Mouse (Mus musculus) CH12.LX (cell line): Measurements from ENCODE around the gene March6. TPM values are rescaled to one million over a fixed set of nuclear protein-coding genes. Genes with fewer than 3 reads are reported as not detected.

ENCODE experiments used
- DNase-seq: peaks from one replicate; pipeline ENCODE4 v3.0.0-alpha.2; 2013; ENCODE audit errors: extremely low read depth
- H3K27ac ChIP-seq: 2 replicates; pipeline ENCODE4 v1.5.1; 2012; ENCODE audit warnings: low read depth, mild to moderate bottlenecking, control low read depth, moderate library complexity; ENCODE audit not compliant: insufficient read depth
- H3K27me3 ChIP-seq: replicated peaks from 2 replicates; pipeline ENCODE3; 2012; ENCODE audit warnings: inconsistent platforms
- H3K36me3 ChIP-seq, 2 experiments: replicated peaks in 1 of 2; 2 replicates each; pipeline versions ENCODE3 to v1.6.1; 2012; ENCODE audit warnings: inconsistent platforms in 1 of 2, low read length in 1 of 2, mild to moderate bottlenecking in 1 of 2, mixed read lengths in 1 of 2, moderate library complexity in 1 of 2; ENCODE audit not compliant: control insufficient read depth in 1 of 2, insufficient read depth in 1 of 2
- H3K4me1 ChIP-seq, 2 experiments: 2 replicates each; pipeline ENCODE4 v1.6.1; 2012; ENCODE audit warnings: inconsistent platforms in 1 of 2, moderate library complexity in 1 of 2; ENCODE audit not compliant: insufficient read depth in 2 of 2, control insufficient read depth in 1 of 2
- H3K4me2 ChIP-seq: 2 replicates; pipeline ENCODE4 v1.6.1; 2012; ENCODE audit warnings: low read depth, mild to moderate bottlenecking, control low read depth; ENCODE audit not compliant: poor library complexity, insufficient read depth, severe bottlenecking
- H3K4me3 ChIP-seq, 3 experiments: fragments of 150-350 bp in 1 of 3; sonication (generic) in 1 of 3; replicated peaks in 1 of 3; 2 replicates each; pipeline versions ENCODE3 to v1.5.1; 2011 to 2012; ENCODE audit warnings: low read depth in 2 of 3, low read length in 2 of 3, mild to moderate bottlenecking in 2 of 3, moderate library complexity in 2 of 3, control low read depth in 1 of 3, improper control_type of control experiment in 1 of 3, inconsistent platforms in 1 of 3, mixed read lengths in 1 of 3; ENCODE audit not compliant: poor library complexity in 1 of 3
- H3K79me2 ChIP-seq: replicated peaks from 2 replicates; pipeline ENCODE4 v1.6.1; 2012; ENCODE audit warnings: mild to moderate bottlenecking, moderate library complexity; ENCODE audit not compliant: control insufficient read depth, poor library complexity, insufficient read depth, severe bottlenecking; ENCODE audit errors: extremely low read depth
- H3K9ac ChIP-seq: 2 replicates; pipeline ENCODE4 v1.6.1; 2012; ENCODE audit warnings: low read depth, mild to moderate bottlenecking, control low read depth, moderate library complexity; ENCODE audit not compliant: insufficient read depth
- H3K9me3 ChIP-seq: replicated peaks from 2 replicates; pipeline ENCODE3; 2012; ENCODE audit warnings: low read length, inconsistent platforms, mixed read lengths
- BHLHE40 ChIP-seq: IDR thresholded peaks from 2 replicates; pipeline ENCODE4 v1.6.1; 2011; ENCODE audit warnings: mild to moderate bottlenecking, low read depth, low read length, improper control_type of control experiment
- EP300 ChIP-seq: IDR thresholded peaks from 2 replicates; pipeline ENCODE4 v1.6.1; 2011; ENCODE audit warnings: low read length, improper control_type of control experiment
- HCFC1 ChIP-seq: IDR thresholded peaks from 2 replicates; pipeline ENCODE4 v1.6.1; 2012; ENCODE audit warnings: low read depth, mild to moderate bottlenecking, inconsistent platforms, low read length, improper control_type of control experiment
- IRF4 ChIP-seq: IDR thresholded peaks from 2 replicates; pipeline ENCODE4 v1.6.1; 2014; ENCODE audit warnings: low read depth, mild to moderate bottlenecking, inconsistent platforms, low read length, improper control_type of control experiment
- MAFK ChIP-seq: IDR thresholded peaks from 2 replicates; pipeline ENCODE4 v1.6.1; 2011; ENCODE audit warnings: low read length, improper control_type of control experiment; ENCODE audit not compliant: insufficient replicate concordance
- NRF1 ChIP-seq: IDR thresholded peaks from 2 replicates; pipeline ENCODE4 v1.6.1; 2014; ENCODE audit warnings: low read depth, mild to moderate bottlenecking, inconsistent platforms, low read length, improper control_type of control experiment, moderate library complexity
- SMC3 ChIP-seq: IDR thresholded peaks from 2 replicates; pipeline ENCODE4 v1.6.1; 2011; ENCODE audit warnings: low read depth, low read length, improper control_type of control experiment
- TBP ChIP-seq: conservative IDR thresholded peaks from 2 replicates; pipeline ENCODE4 v1.6.1; 2011; ENCODE audit warnings: low read depth, low read length, improper control_type of control experiment
- UBTF ChIP-seq: IDR thresholded peaks from 2 replicates; pipeline ENCODE4 v1.6.1; 2012; ENCODE audit warnings: low read depth, mild to moderate bottlenecking, inconsistent platforms, low read length, improper control_type of control experiment, moderate library complexity
- ZKSCAN1 ChIP-seq: IDR thresholded peaks from 2 replicates; pipeline ENCODE4 v1.6.1; 2012; ENCODE audit warnings: low read depth, inconsistent platforms, low read length, improper control_type of control experiment, borderline replicate concordance
- dilution Hi-C: fragments of 300-500 bp; cut with MboI; formaldehyde crosslinking; loops from 2 replicates; pipeline ENCODE4 v1.14.3; 2020; ENCODE audit warnings: low sequenced_read_pairs; ENCODE audit not compliant: extremely low pct_unique_long_range_greater_than_20kb, extremely low pct_ligation_motif_present
- in situ Hi-C: fragments of 300-500 bp; cut with MboI; formaldehyde crosslinking; loops from 3 replicates; pipeline ENCODE4 v1.14.3; 2019; ENCODE audit warnings: low sequenced_read_pairs, low pct_ligation_motif_present, low pct_unique_long_range_greater_than_20kb, mixed read lengths
- polyA plus RNA-seq: library from polyadenylated mRNA; unstranded; fragments of >175 nt; gene quantifications from 2 replicates; pipeline ENCODE4 v1.2.1, GENCODE M21; 2012; ENCODE audit warnings: low read depth; ENCODE audit not compliant: insufficient read length
- total RNA-seq, 2 experiments: library from RNA; depleted of rRNA; stranded (reverse); fragments of 300-350 nt in 1 of 2; fragments of >200 nt in 1 of 2; gene quantifications; 2 replicates each; pipeline ENCODE4 v1.2.3; 2012 to 2014

The March6 gene
- total and polyA plus RNA-seq, 3 experiments, result 18.3 to 41.4 (median 29.1) TPM

- TF ChIP-seq ZKSCAN1 (peak; percentile 91), BHLHE40 (no peak)
- TF ChIP-seq, all 38 proteins: peak for 1
- no peak for DNase-seq
Measured at GRCm38 (mm10) chr15:31535259-31535855, 4.5 kb upstream of the March6 start.

GRCm38 (mm10) chr15:31534421-31535258 lies 3.8 kb upstream of the March6 start:
- no peak for TF ChIP-seq SMC3
- TF ChIP-seq EP300, result no peak
- TF ChIP-seq TBP, result no peak
- no peak for TF ChIP-seq UBTF
- Histone ChIP-seq H3K4me2 (0 out of 2 replicates have a peak overlapping the region, but pooled peaks have one; percentile 3), H3K4me3 (no peak overlapping the region), H3K4me1 (peaks cover 18 to 31% of the 10 kb centered on the region in 2 experiments), H3K36me3 (peaks cover 0 to 8% of the 10 kb centered on the region in 2 experiments), H3K27ac (no peak overlapping the region), H3K27me3 (no peaks in the 10 kb centered on the region), H3K79me2 (peaks cover 12% of the 10 kb centered on the region), H3K9me3 (peaks cover 4% of the 10 kb centered on the region), H3K9ac (no peak overlapping the region)
- no peak for DNase-seq
- dilution Hi-C loops, result no loop called here
- in situ Hi-C loops, result loop anchor here (10.0 kb wide), 1 partner anchor 50 kb away; no protein-coding TSS in a partner anchor

More at GRCm38 (mm10) chr15:31535259-31535855, 4.5 kb upstream of the March6 start:
- Histone ChIP-seq H3K9ac (no peak overlapping the region), H3K4me1 (peaks cover 20 to 34% of the 10 kb centered on the region in 2 experiments), H3K27ac (no peak overlapping the region), H3K79me2 (peaks cover 5% of the 10 kb centered on the region), H3K36me3 (peaks cover 0 to 8% of the 10 kb centered on the region in 2 experiments), H3K4me2 (peak overlapping the region; percentile 3; the same call in 1 of the 2 replicates), H3K27me3 (no peaks in the 10 kb centered on the region), H3K4me3 (no peak overlapping the region), H3K9me3 (peaks cover 4% of the 10 kb centered on the region)
- in situ Hi-C loops (loop anchor here (10.0 kb wide), 1 partner anchor 49 kb away; no protein-coding TSS in a partner anchor), dilution Hi-C loops (no loop called here)

- peaks cover 23% of the 10 kb centered on the region for H3K79me2 ChIP-seq
- H3K9me3 ChIP-seq, result peaks cover 4% of the 10 kb centered on the region
- peaks cover 20 to 42% of the 10 kb centered on the region in 2 experiments for H3K4me1 ChIP-seq
- dilution Hi-C loops (no loop called here), in situ Hi-C loops (loop anchor here (10.0 kb wide), 1 partner anchor 51 kb away; no protein-coding TSS in a partner anchor)
- TF ChIP-seq IRF4 (no peak), NRF1 (no peak), MAFK (no peak), HCFC1 (no peak), ZKSCAN1 (no peak)
- peaks cover 0 to 11% of the 10 kb centered on the region in 2 experiments for H3K36me3 ChIP-seq
- H3K4me2 ChIP-seq, result no peak overlapping the region
- no peak for DNase-seq
- no peak overlapping the region for H3K9ac ChIP-seq
- H3K27ac ChIP-seq, result no peak overlapping the region
- H3K27me3 ChIP-seq, result no peaks in the 10 kb centered on the region
- H3K4me3 ChIP-seq, result no peak overlapping the region
Measured at GRCm38 (mm10) chr15:31533529-31533928, 2.7 kb upstream of the March6 start.
